Mouse (Mus musculus): ENCODE data around the gene Hivep1. TPM values are rescaled to one million over a fixed set of nuclear protein-coding genes. Genes with fewer than 3 reads are reported as not detected.
A peak's percentile ranks its signal among the peaks of the same experiment; 100 is the strongest.

Gene Hivep1
- polyA plus RNA-seq (2014; fragmentation: Nextera tagmentation; extraction: Ambion mirVana) = 7.9 and 10.6 TPM in 2 replicates

- ATAC-seq (ENCODE audit: insufficient number of reproducible peaks, insufficient read depth, low FRiP score, low read depth) = peak; percentile 33
- peak within 1 kb of the TSS; percentile 96 for H3K9ac ChIP-seq (ENCODE audit: low read length)
- 1% methylated on average over 68 of the region's 100 CpGs for WGBS
These were observed at the start of gene Hivep1 for GRCm38 (mm10) chr13:42051961-42052695. Gene Hivep1, plus strand, starts transcription at chr13:42052021.

DNA sequence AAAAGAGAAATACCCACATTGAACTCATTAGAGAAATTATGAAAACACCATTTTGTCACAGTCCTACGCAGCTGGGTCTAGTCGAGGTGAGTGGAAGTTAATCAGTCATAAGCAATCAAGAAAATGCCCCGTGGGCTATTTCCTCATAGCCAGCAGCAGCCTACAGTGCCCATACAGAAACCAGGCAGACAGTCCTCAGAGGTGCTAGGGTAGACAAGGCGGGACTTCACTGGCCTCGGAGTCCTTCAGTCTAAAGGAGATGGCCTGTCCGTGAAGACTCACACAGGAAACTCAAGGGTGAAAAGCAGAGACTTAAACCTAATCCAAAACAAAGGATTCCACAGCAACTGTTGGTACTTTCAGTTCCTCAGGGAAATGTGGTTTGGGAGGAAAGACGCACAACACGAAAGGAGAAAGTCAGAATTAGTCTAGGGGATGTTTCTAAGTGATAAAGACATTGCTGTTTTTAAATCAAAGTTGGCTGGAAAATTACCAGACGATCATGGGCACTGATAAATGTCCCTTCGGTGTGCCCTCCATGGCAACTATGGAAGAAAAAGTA lies 36.3 kb upstream of the Hivep1 start:
- WGBS = 72% methylated on average over 10 of the region's 10 CpGs

More at GRCm38 (mm10) chr13:42051961-42052695, at the start of gene Hivep1:
- peaks cover 0 to 16% of the 10 kb centered on the region in 2 experiments; a peak in 2 of 4 replicates for H3K4me1 ChIP-seq (ENCODE audit: control insufficient read depth in 2 of 2, insufficient read depth in 2 of 2, low read length in 2 of 2)
- peak within 1 kb of the TSS; percentile 90 to 94 for H3K27ac ChIP-seq (replicated peaks in 1 of 2; ENCODE audit: control insufficient read depth in 1 of 2, insufficient read depth in 1 of 2, low read depth in 2 of 2, low read length in 2 of 2)
- H3K4me2 ChIP-seq (ENCODE audit: low read length) = peak within 1 kb of the TSS; percentile 73
- H3K27me3 ChIP-seq (ENCODE audit: control insufficient read depth, insufficient read depth, low read length) = no peaks in the 10 kb centered on the region
- peaks cover 20% of the 10 kb centered on the region for H3K36me3 ChIP-seq (ENCODE audit: control insufficient read depth, insufficient read depth, low read length)
- H3K4me3 ChIP-seq (ENCODE audit: control insufficient read depth in 1 of 2, insufficient read depth in 1 of 2, low read depth in 1 of 2, low read length in 2 of 2) = peak within 1 kb of the TSS; percentile 80 to 98
- no peaks in the 10 kb centered on the region for H3K9me3 ChIP-seq (ENCODE audit: control insufficient read depth, low read length)

GRCm38 (mm10) chr13:42016218-42016617 lies 35.6 kb upstream of the Hivep1 start:
- Histone ChIP-seq H3K4me2 (ENCODE audit: low read length) (no peak overlapping the region), H3K9ac (ENCODE audit: low read length) (no peak overlapping the region), H3K27ac (replicated peaks in 1 of 2; ENCODE audit: control insufficient read depth in 1 of 2, insufficient read depth in 1 of 2, low read depth in 2 of 2, low read length in 2 of 2) (no peak overlapping the region), H3K36me3 (ENCODE audit: control insufficient read depth, insufficient read depth, low read length) (no peaks in the 10 kb centered on the region), H3K4me3 (ENCODE audit: control insufficient read depth in 1 of 2, insufficient read depth in 1 of 2, low read depth in 1 of 2, low read length in 2 of 2) (no peak overlapping the region), H3K4me1 (ENCODE audit: control insufficient read depth in 2 of 2, insufficient read depth in 2 of 2, low read length in 2 of 2) (no peaks in the 10 kb centered on the region), H3K27me3 (ENCODE audit: control insufficient read depth, insufficient read depth, low read length) (no peaks in the 10 kb centered on the region), H3K9me3 (ENCODE audit: control insufficient read depth, low read length) (no peaks in the 10 kb centered on the region)
- WGBS = 81% methylated on average over 5 of the region's 5 CpGs
- ATAC-seq (ENCODE audit: insufficient number of reproducible peaks, insufficient read depth, low FRiP score, low read depth) = no peak

More for the DNA sequence above, 36.3 kb upstream of the Hivep1 start:
- no peak overlapping the region for H3K4me3 ChIP-seq (ENCODE audit: control insufficient read depth in 1 of 2, insufficient read depth in 1 of 2, low read depth in 1 of 2, low read length in 2 of 2)
- no peak overlapping the region for H3K27ac ChIP-seq (replicated peaks in 1 of 2; ENCODE audit: control insufficient read depth in 1 of 2, insufficient read depth in 1 of 2, low read depth in 2 of 2, low read length in 2 of 2)
- ATAC-seq (ENCODE audit: insufficient number of reproducible peaks, insufficient read depth, low FRiP score, low read depth) = no peak
- H3K36me3 ChIP-seq (ENCODE audit: control insufficient read depth, insufficient read depth, low read length) = no peaks in the 10 kb centered on the region
- H3K4me2 ChIP-seq (ENCODE audit: low read length) = no peak overlapping the region
- H3K9ac ChIP-seq (ENCODE audit: low read length) = no peak overlapping the region
- no peaks in the 10 kb centered on the region for H3K27me3 ChIP-seq (ENCODE audit: control insufficient read depth, insufficient read depth, low read length)
- H3K9me3 ChIP-seq (ENCODE audit: control insufficient read depth, low read length) = no peaks in the 10 kb centered on the region
- H3K4me1 ChIP-seq (ENCODE audit: control insufficient read depth in 2 of 2, insufficient read depth in 2 of 2, low read length in 2 of 2) = no peaks in the 10 kb centered on the region

- H3K9me3 ChIP-seq (ENCODE audit: control insufficient read depth, low read length) = no peaks in the 10 kb centered on the region
- no peaks in the 10 kb centered on the region for H3K27me3 ChIP-seq (ENCODE audit: control insufficient read depth, insufficient read depth, low read length)
- no peaks in the 10 kb centered on the region for H3K36me3 ChIP-seq (ENCODE audit: control insufficient read depth, insufficient read depth, low read length)
- no peak overlapping the region for H3K4me2 ChIP-seq (ENCODE audit: low read length)
- 73% methylated on average over 2 of the region's 2 CpGs for WGBS
- no peak for ATAC-seq (ENCODE audit: insufficient number of reproducible peaks, insufficient read depth, low FRiP score, low read depth)
- H3K27ac ChIP-seq (replicated peaks in 1 of 2; ENCODE audit: control insufficient read depth in 1 of 2, insufficient read depth in 1 of 2, low read depth in 2 of 2, low read length in 2 of 2) = no peak overlapping the region
- H3K4me3 ChIP-seq (ENCODE audit: control insufficient read depth in 1 of 2, insufficient read depth in 1 of 2, low read depth in 1 of 2, low read length in 2 of 2) = no peak overlapping the region
- H3K9ac ChIP-seq (ENCODE audit: low read length) = no peak overlapping the region
- no peaks in the 10 kb centered on the region for H3K4me1 ChIP-seq (ENCODE audit: control insufficient read depth in 2 of 2, insufficient read depth in 2 of 2, low read length in 2 of 2)
These were observed 33.5 kb upstream of the Hivep1 start for GRCm38 (mm10) chr13:42018356-42018755.

- Histone ChIP-seq H3K4me1 (ENCODE audit: control insufficient read depth in 2 of 2, insufficient read depth in 2 of 2, low read length in 2 of 2) (peaks cover 4 to 7% of the 10 kb centered on the region in 2 experiments; a peak in 2 of 4 replicates), H3K9me3 (ENCODE audit: control insufficient read depth, low read length) (no peaks in the 10 kb centered on the region), H3K27ac (replicated peaks in 1 of 2; ENCODE audit: control insufficient read depth in 1 of 2, insufficient read depth in 1 of 2, low read depth in 2 of 2, low read length in 2 of 2) (no peak overlapping the region), H3K4me2 (ENCODE audit: low read length) (no peak overlapping the region), H3K4me3 (ENCODE audit: control insufficient read depth in 1 of 2, insufficient read depth in 1 of 2, low read depth in 1 of 2, low read length in 2 of 2) (no peak overlapping the region), H3K36me3 (ENCODE audit: control insufficient read depth, insufficient read depth, low read length) (no peaks in the 10 kb centered on the region), H3K9ac (ENCODE audit: low read length) (no peak overlapping the region), H3K27me3 (ENCODE audit: control insufficient read depth, insufficient read depth, low read length) (no peaks in the 10 kb centered on the region)
- 2% methylated on average over 2 of the region's 2 CpGs for WGBS
- ATAC-seq (ENCODE audit: insufficient number of reproducible peaks, insufficient read depth, low FRiP score, low read depth) = no peak
These were observed 10.6 kb upstream of the Hivep1 start for GRCm38 (mm10) chr13:42041203-42041602.

DNA sequence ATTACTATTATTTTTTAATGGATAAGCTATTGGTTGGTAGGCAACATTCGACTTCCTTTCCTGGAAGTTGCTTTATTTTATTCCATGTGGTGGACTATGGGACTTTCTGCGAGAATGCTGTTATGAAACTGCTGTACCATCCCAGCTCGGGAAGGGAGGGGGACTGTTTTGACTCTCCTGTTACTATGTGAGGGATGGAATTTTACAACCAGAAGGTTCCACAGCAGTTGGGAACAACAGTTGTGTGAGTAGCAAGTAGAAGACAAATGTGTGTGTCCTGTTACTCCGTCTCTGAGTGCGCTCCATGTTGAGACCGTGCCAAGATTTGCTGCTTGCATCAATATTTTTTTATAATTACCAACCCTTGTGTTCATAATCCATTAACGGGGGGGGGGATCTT lies 8.4 kb upstream of the Hivep1 start:
- no peak for ATAC-seq (ENCODE audit: insufficient number of reproducible peaks, insufficient read depth, low FRiP score, low read depth)
- Histone ChIP-seq H3K27ac (replicated peaks in 1 of 2; ENCODE audit: control insufficient read depth in 1 of 2, insufficient read depth in 1 of 2, low read depth in 2 of 2, low read length in 2 of 2) (no peak overlapping the region), H3K9ac (ENCODE audit: low read length) (no peak overlapping the region), H3K4me1 (ENCODE audit: control insufficient read depth in 2 of 2, insufficient read depth in 2 of 2, low read length in 2 of 2) (peaks cover 4 to 7% of the 10 kb centered on the region in 2 experiments; a peak in 3 of 4 replicates), H3K36me3 (ENCODE audit: control insufficient read depth, insufficient read depth, low read length) (no peaks in the 10 kb centered on the region), H3K4me2 (ENCODE audit: low read length) (no peak overlapping the region), H3K27me3 (ENCODE audit: control insufficient read depth, insufficient read depth, low read length) (no peaks in the 10 kb centered on the region), H3K4me3 (ENCODE audit: control insufficient read depth in 1 of 2, insufficient read depth in 1 of 2, low read depth in 1 of 2, low read length in 2 of 2) (no peak overlapping the region), H3K9me3 (ENCODE audit: control insufficient read depth, low read length) (no peaks in the 10 kb centered on the region)
- 85% methylated on average over 7 of the region's 7 CpGs for WGBS

DNA sequence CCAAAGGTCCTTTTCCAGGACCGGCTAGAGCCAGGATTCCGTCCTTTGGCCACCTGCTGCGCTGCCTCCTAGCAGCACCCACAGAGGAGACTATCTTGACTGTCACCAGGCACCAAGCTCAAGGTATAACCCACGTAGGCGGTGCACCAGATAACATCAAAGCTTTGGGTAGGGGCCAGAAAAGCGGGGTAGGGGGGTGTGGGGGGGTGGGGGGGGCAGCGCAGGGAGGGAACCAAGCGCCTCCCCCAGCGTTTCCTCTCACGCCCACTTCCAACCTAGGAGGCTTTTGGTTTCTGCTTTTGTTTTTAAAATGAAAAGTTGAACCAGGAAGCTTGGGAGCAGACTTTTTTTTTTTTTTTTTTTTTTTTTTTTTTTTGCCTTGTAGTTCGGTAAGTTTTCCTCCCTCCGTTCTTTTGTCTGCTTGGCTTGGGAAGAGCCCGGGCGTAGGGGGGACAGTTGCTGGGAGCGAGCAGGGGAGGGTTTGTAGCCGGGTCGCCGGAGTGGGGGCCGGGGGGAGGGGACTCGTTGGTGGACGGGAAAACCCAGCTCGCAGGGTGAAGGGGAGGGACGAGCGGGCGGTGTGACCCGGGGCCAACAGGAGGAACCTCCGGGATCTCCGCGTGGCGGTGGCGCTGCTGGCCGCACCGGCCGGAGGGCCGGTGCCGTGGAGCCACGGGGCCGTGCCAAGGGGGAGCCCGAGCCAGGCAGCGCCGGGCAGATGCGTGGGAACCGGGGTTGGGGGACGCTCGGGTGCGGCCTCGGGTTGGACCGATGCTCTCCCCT lies 2.6 kb upstream of the Hivep1 start:
- Histone ChIP-seq H3K36me3 (ENCODE audit: control insufficient read depth, insufficient read depth, low read length) (no peaks in the 10 kb centered on the region), H3K9ac (ENCODE audit: low read length) (peak overlapping the region; percentile 88), H3K27me3 (ENCODE audit: control insufficient read depth, insufficient read depth, low read length) (no peaks in the 10 kb centered on the region), H3K4me2 (ENCODE audit: low read length) (peak overlapping the region; percentile 73), H3K4me3 (ENCODE audit: control insufficient read depth in 1 of 2, insufficient read depth in 1 of 2, low read depth in 1 of 2, low read length in 2 of 2) (peak overlapping the region; percentile 80 to 92), H3K4me1 (ENCODE audit: control insufficient read depth in 2 of 2, insufficient read depth in 2 of 2, low read length in 2 of 2) (peaks cover 0 to 16% of the 10 kb centered on the region in 2 experiments; a peak in 2 of 4 replicates), H3K9me3 (ENCODE audit: control insufficient read depth, low read length) (no peaks in the 10 kb centered on the region), H3K27ac (replicated peaks in 1 of 2; ENCODE audit: control insufficient read depth in 1 of 2, insufficient read depth in 1 of 2, low read depth in 2 of 2, low read length in 2 of 2) (peak overlapping the region; percentile 88 to 93)
- 1% methylated on average over 48 of the region's 48 CpGs for WGBS
- peak; percentile 28; the same call in 1 of the 2 replicates for ATAC-seq (ENCODE audit: insufficient number of reproducible peaks, insufficient read depth, low FRiP score, low read depth)

Data from heart, embryonic 14.5 days (tissue).